Mouse (Mus musculus) 3134 (cell line): Measurements from ENCODE around the gene Psmc1.

ENCODE experiments used
- DNase-seq: peaks from one replicate; pipeline ENCODE4 v3.0.0-alpha.2; 2011; ENCODE audit warnings: low spot score; ENCODE audit not compliant: insufficient read length; ENCODE audit errors: extremely low read depth

Gene Psmc1

GRCm38 (mm10) chr12:100123476-100123875, 13.5 kb downstream of the Psmc1 start:
- no peak for DNase-seq

GRCm38 (mm10) chr12:100124913-100125798, 15.2 kb downstream of the Psmc1 start:
- no peak for DNase-seq

- no peak for DNase-seq
Observed at GRCm38 (mm10) chr12:100126968-100127865, 17.3 kb downstream of the Psmc1 start.

GRCm38 (mm10) chr12:100127866-100128480, 18.0 kb downstream of the Psmc1 start:
- no peak for DNase-seq

- no peak for DNase-seq
Observed at GRCm38 (mm10) chr12:100128522-100128921, 18.6 kb downstream of the Psmc1 start.

- no peak for DNase-seq
Observed at GRCm38 (mm10) chr12:100128961-100129360, 19.0 kb downstream of the Psmc1 start.

GRCm38 (mm10) chr12:100131167-100131566, 21.2 kb downstream of the Psmc1 start:
- DNase-seq, result no peak

- no peak for DNase-seq
Observed at GRCm38 (mm10) chr12:100131655-100132054, 21.7 kb downstream of the Psmc1 start.

GRCm38 (mm10) chr12:100134395-100134936, 24.5 kb downstream of the Psmc1 start:
- no peak for DNase-seq

- DNase-seq, result no peak
Observed at GRCm38 (mm10) chr12:100135117-100135516, 25.2 kb downstream of the Psmc1 start.

- DNase-seq, result no peak
Observed at GRCm38 (mm10) chr12:100142848-100143523, 33.0 kb downstream of the Psmc1 start.

- DNase-seq, result no peak
Observed at GRCm38 (mm10) chr12:100143737-100144136, 33.8 kb downstream of the Psmc1 start.

GRCm38 (mm10) chr12:100144269-100144668, 34.3 kb downstream of the Psmc1 start:
- DNase-seq, result no peak

- DNase-seq, result no peak
Observed at GRCm38 (mm10) chr12:100152466-100152865, 42.5 kb downstream of the Psmc1 start.

- DNase-seq, result peak; percentile 81
Observed at GRCm38 (mm10) chr12:100159261-100159975, 49.5 kb downstream of the Psmc1 start, which contains the start of gene Nrde2. TSS of gene Nrde2 (minus strand) at chr12:100159653.

GRCm38 (mm10) chr12:100164991-100165500, 55.1 kb downstream of the Psmc1 start:
- DNase-seq, result no peak

- no peak for DNase-seq
Observed at GRCm38 (mm10) chr12:100166177-100166576, 56.2 kb downstream of the Psmc1 start.

- DNase-seq, result no peak
Observed at GRCm38 (mm10) chr12:100166939-100167338, 57.0 kb downstream of the Psmc1 start.

GRCm38 (mm10) chr12:100167502-100167901, 57.5 kb downstream of the Psmc1 start:
- DNase-seq, result no peak
